Mouse (Mus musculus): Measurements from ENCODE around the gene Nup62. TPM values are rescaled to one million over a fixed set of nuclear protein-coding genes. Genes with fewer than 3 reads are reported as not detected.

Nup62 gene
- polyA plus RNA-seq, 1 experiment = 102 TPM

DNA sequence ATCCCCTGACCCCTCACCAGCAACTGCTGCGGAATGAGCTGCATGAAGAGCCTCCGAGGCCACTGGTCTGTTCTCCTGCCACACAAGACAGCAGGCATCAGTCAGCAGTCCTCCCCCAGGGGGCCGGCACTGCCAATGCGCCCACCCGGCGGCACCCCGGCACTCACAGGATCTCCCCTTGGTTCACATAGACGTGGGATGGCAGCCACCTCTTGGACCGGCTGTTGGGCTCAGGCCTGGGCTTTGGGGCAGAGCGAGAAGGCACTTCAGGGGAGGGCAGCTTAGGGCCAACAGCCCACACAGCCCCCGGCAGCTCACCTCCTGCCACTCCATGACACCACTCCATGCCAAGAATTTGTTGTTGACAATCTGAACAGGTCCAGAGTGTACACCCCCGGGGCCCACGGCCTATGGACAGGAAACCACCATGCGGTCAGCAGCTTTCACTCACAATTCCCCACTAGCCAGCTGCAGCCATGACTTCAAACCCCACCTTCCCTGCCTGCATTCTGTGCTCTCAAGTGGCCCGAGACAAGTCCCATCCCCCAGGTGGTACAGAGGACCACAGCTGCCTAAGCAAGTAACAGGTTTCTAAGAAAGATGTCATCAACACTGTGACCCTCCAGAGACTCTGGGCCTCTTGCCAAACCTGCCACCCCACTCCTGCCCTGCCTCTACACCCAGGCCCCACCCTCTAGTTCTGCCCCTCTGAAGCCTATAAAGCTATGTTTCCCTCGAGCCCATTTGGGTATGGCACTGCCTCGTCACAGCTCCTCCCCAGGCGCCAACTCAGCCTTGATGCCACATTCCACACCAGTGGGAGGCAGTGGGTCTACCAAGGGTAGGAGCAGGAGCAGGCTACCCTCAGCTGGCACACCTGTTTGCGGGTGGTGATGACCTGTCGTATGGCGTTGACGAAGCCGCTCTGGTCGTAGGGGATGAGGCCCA lies 49.0 kb downstream of the Nup62 start:
- H3ac ChIP-seq (ENCODE audit: control insufficient read depth, insufficient read length, low read depth) = peak overlapping the region; percentile 12
- peaks cover 35% of the 10 kb centered on the region for H3K79me3 ChIP-seq (ENCODE audit: low read depth)
- TF ChIP-seq MYOG (IDR thresholded peaks at IDR 0.05; ENCODE audit: control insufficient read depth, extremely low read depth, insufficient read length) = no peak
- TF ChIP-seq CEBPB (IDR thresholded peaks at IDR 0.05; ENCODE audit: low read depth) = no peak
- TF ChIP-seq USF1 (IDR thresholded peaks at IDR 0.05; ENCODE audit: low read depth) = no peak
- no peak for TF ChIP-seq MAX (IDR thresholded peaks at IDR 0.05)
- TF ChIP-seq FOSL1 (IDR thresholded peaks at IDR 0.05; ENCODE audit: insufficient read depth, low read length, poor library complexity, severe bottlenecking) = no peak
- no peak for TF ChIP-seq MYOD1 (IDR thresholded peaks at IDR 0.05; ENCODE audit: control insufficient read depth, insufficient read length, low read depth)
- TF ChIP-seq CTCF (IDR thresholded peaks at IDR 0.05; ENCODE audit: control insufficient read depth, insufficient read depth, insufficient read length) = no peak
- peaks cover 25% of the 10 kb centered on the region for H3K36me3 ChIP-seq (ENCODE audit: control insufficient read depth, insufficient read depth)
- H3K27me3 ChIP-seq (ENCODE audit: control insufficient read depth, insufficient read depth, insufficient read length) = no peaks in the 10 kb centered on the region
- H3K79me2 ChIP-seq (ENCODE audit: control insufficient read depth, insufficient read depth) = peaks cover 58% of the 10 kb centered on the region
- H3K4me3 ChIP-seq (ENCODE audit: insufficient read depth, poor library complexity, severe bottlenecking) = no peak overlapping the region

DNA sequence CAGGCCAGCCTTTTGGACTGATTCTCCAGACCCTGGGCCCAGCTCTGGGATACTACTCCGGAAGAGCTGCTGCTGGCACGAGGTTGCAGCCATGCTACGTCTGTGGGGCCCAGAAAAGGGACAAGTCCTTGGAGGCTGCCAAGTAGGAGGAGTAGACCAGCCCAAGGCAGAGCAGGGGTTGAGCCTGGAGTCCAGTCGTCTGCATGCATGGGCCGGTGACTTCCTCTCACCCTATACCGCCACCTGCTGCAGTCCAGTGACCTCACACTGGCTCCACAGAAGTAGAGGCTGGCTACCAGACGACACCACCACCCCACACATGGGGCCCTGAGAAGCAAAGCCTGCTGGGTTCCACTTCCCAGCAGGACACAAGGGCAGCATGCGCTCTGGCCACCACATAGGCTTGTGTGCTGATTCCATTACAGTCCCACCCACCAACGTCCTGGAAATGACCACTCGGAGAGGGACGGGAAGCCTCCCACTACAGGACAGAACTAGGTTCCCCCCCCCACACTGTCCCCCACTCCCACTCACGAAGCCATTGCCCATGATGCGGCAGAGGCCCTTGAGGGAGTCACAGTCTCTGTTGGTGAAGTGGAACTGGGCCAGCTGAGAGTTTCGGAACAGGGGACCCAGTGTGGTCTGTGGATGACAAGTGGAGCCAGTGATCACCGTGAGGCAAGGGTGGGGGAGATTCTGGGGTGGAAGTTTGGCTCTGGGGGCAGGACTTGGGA lies 50.6 kb downstream of the Nup62 start:
- peaks cover 25% of the 10 kb centered on the region for H3K36me3 ChIP-seq (ENCODE audit: control insufficient read depth, insufficient read depth)

DNA sequence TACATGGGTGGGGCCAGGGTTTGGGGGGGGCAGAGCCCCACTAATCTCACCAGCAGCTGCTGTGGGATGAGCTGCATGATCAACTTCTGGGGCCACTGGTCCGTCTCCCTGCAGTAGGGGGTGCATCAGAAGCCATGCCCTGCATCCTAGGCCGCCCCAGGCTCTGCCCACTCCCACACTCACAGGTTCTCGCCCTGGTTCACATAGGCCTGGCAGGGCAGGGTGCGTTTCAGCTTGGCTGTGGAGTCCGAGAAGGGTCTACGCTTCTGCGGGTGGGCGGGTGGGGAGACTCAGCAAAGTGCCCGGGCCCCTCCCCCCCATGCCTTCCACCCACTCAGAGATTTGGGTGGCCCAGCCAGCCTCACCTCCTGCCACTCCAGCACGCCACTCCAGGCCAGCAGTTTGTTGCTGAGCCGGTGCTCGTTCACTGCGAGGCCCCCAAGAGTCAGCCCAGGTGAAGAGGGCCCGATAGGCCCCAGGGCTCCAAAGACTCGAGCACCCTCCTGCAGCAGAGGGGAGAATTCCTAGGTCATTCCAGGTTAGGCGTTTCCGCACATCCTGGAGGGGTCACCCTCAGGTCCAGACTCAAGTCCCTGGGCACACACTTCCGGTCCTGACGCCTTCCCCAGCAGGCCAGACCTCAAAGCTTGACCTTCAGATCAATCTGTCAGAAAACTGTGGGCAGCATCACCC lies 51.3 kb downstream of the Nup62 start:
- no peak overlapping the region for H3K4me3 ChIP-seq (ENCODE audit: insufficient read depth, poor library complexity, severe bottlenecking)
- peaks cover 52% of the 10 kb centered on the region for H3K79me2 ChIP-seq (ENCODE audit: control insufficient read depth, insufficient read depth)
- H3ac ChIP-seq (ENCODE audit: control insufficient read depth, insufficient read length, low read depth) = no peak overlapping the region

More for the DNA sequence above, 50.6 kb downstream of the Nup62 start:
- Histone ChIP-seq H3K4me3 (ENCODE audit: insufficient read depth, poor library complexity, severe bottlenecking) (no peak overlapping the region), H3K27me3 (ENCODE audit: control insufficient read depth, insufficient read depth, insufficient read length) (no peaks in the 10 kb centered on the region), H3K79me2 (ENCODE audit: control insufficient read depth, insufficient read depth) (peaks cover 52% of the 10 kb centered on the region), H3ac (ENCODE audit: control insufficient read depth, insufficient read length, low read depth) (no peak overlapping the region), H3K79me3 (ENCODE audit: low read depth) (peaks cover 35% of the 10 kb centered on the region)
- TF ChIP-seq USF1 (IDR thresholded peaks at IDR 0.05; ENCODE audit: low read depth) = no peak
- TF ChIP-seq MYOD1 (IDR thresholded peaks at IDR 0.05; ENCODE audit: control insufficient read depth, insufficient read length, low read depth) = no peak
- TF ChIP-seq FOSL1 (IDR thresholded peaks at IDR 0.05; ENCODE audit: insufficient read depth, low read length, poor library complexity, severe bottlenecking) = no peak
- TF ChIP-seq MYOG (IDR thresholded peaks at IDR 0.05; ENCODE audit: control insufficient read depth, extremely low read depth, insufficient read length) = no peak
- TF ChIP-seq CEBPB (IDR thresholded peaks at IDR 0.05; ENCODE audit: low read depth) = no peak
- TF ChIP-seq MAX (IDR thresholded peaks at IDR 0.05) = no peak
- no peak for TF ChIP-seq CTCF (IDR thresholded peaks at IDR 0.05; ENCODE audit: control insufficient read depth, insufficient read depth, insufficient read length)

DNA sequence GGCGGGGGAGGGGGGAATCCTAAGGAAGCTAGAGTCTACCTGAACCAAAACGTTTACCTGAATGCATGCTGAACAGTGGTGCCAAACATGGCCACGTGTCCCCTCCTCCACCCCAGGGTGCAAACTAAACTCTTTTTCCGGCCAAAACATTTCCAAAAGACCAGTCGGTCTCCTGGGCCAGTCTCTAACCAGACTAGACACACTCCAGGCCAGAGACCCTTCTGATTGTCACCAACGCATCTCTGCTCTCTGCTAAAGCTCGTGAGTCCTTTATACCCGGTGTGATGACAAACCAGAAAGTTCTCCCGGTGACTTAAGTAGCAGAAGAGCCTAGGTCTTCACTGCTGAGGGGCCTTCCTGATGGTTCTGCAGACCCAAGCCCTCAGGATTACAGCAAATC lies 51.9 kb downstream of the Nup62 start:
- Histone ChIP-seq H3K79me3 (ENCODE audit: low read depth) (peaks cover 35% of the 10 kb centered on the region), H3K36me3 (ENCODE audit: control insufficient read depth, insufficient read depth) (peaks cover 23% of the 10 kb centered on the region), H3K4me3 (ENCODE audit: insufficient read depth, poor library complexity, severe bottlenecking) (peak overlapping the region; percentile 78), H3K79me2 (ENCODE audit: control insufficient read depth, insufficient read depth) (peaks cover 52% of the 10 kb centered on the region), H3K27me3 (ENCODE audit: control insufficient read depth, insufficient read depth, insufficient read length) (no peaks in the 10 kb centered on the region), H3ac (ENCODE audit: control insufficient read depth, insufficient read length, low read depth) (peak overlapping the region; percentile 56)
- TF ChIP-seq CEBPB (IDR thresholded peaks at IDR 0.05; ENCODE audit: low read depth) = no peak
- TF ChIP-seq USF1 (IDR thresholded peaks at IDR 0.05; ENCODE audit: low read depth) = no peak
- TF ChIP-seq MYOG (IDR thresholded peaks at IDR 0.05; ENCODE audit: control insufficient read depth, extremely low read depth, insufficient read length) = no peak
- TF ChIP-seq FOSL1 (IDR thresholded peaks at IDR 0.05; ENCODE audit: insufficient read depth, low read length, poor library complexity, severe bottlenecking) = no peak
- TF ChIP-seq MYOD1 (IDR thresholded peaks at IDR 0.05; ENCODE audit: control insufficient read depth, insufficient read length, low read depth) = no peak
- TF ChIP-seq MAX (IDR thresholded peaks at IDR 0.05) = no peak
- no peak for TF ChIP-seq CTCF (IDR thresholded peaks at IDR 0.05; ENCODE audit: control insufficient read depth, insufficient read depth, insufficient read length)

More for the DNA sequence above, 51.3 kb downstream of the Nup62 start:
- H3K36me3 ChIP-seq (ENCODE audit: control insufficient read depth, insufficient read depth) = peaks cover 25% of the 10 kb centered on the region
- TF ChIP-seq MYOD1 (IDR thresholded peaks at IDR 0.05; ENCODE audit: control insufficient read depth, insufficient read length, low read depth) = no peak
- TF ChIP-seq MYOG (IDR thresholded peaks at IDR 0.05; ENCODE audit: control insufficient read depth, extremely low read depth, insufficient read length) = no peak
- no peak for TF ChIP-seq USF1 (IDR thresholded peaks at IDR 0.05; ENCODE audit: low read depth)
- TF ChIP-seq CTCF (IDR thresholded peaks at IDR 0.05; ENCODE audit: control insufficient read depth, insufficient read depth, insufficient read length) = no peak
- no peak for TF ChIP-seq MAX (IDR thresholded peaks at IDR 0.05)
- TF ChIP-seq CEBPB (IDR thresholded peaks at IDR 0.05; ENCODE audit: low read depth) = no peak
- no peak for TF ChIP-seq FOSL1 (IDR thresholded peaks at IDR 0.05; ENCODE audit: insufficient read depth, low read length, poor library complexity, severe bottlenecking)
- no peaks in the 10 kb centered on the region for H3K27me3 ChIP-seq (ENCODE audit: control insufficient read depth, insufficient read depth, insufficient read length)
- H3K79me3 ChIP-seq (ENCODE audit: low read depth) = peaks cover 35% of the 10 kb centered on the region

DNA sequence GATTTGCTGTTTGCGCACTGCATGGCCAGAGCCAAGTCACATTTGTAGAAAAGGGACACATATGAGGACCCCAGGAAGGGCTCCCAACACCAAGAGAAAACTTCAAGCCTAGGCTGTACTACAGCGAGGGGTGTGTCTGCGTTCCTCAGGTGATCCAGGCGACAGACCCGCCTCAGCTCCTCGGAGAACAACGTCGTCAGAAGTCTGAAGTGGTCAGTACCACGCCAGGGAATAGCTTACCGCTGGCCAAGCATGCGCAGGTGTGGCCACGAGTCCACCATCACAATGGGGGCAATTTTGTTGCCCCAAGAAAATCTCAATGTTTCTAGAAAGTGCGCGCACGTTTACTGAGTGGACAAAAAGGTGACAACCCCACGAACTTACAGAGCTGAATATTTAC lies 52.6 kb downstream of the Nup62 start:
- TF ChIP-seq CTCF (IDR thresholded peaks at IDR 0.05; ENCODE audit: control insufficient read depth, insufficient read depth, insufficient read length) (no peak), MYOD1 (IDR thresholded peaks at IDR 0.05; ENCODE audit: control insufficient read depth, insufficient read length, low read depth) (no peak), MAX (IDR thresholded peaks at IDR 0.05) (no peak), USF1 (IDR thresholded peaks at IDR 0.05; ENCODE audit: low read depth) (no peak), FOSL1 (IDR thresholded peaks at IDR 0.05; ENCODE audit: insufficient read depth, low read length, poor library complexity, severe bottlenecking) (no peak), CEBPB (IDR thresholded peaks at IDR 0.05; ENCODE audit: low read depth) (no peak), MYOG (IDR thresholded peaks at IDR 0.05; ENCODE audit: control insufficient read depth, extremely low read depth, insufficient read length) (no peak)
- H3K36me3 ChIP-seq (ENCODE audit: control insufficient read depth, insufficient read depth) = peaks cover 21% of the 10 kb centered on the region
- H3K4me3 ChIP-seq (ENCODE audit: insufficient read depth, poor library complexity, severe bottlenecking) = peak overlapping the region; percentile 78
- peaks cover 52% of the 10 kb centered on the region for H3K79me2 ChIP-seq (ENCODE audit: control insufficient read depth, insufficient read depth)
- H3K27me3 ChIP-seq (ENCODE audit: control insufficient read depth, insufficient read depth, insufficient read length) = no peaks in the 10 kb centered on the region
- peaks cover 35% of the 10 kb centered on the region for H3K79me3 ChIP-seq (ENCODE audit: low read depth)
- H3ac ChIP-seq (ENCODE audit: control insufficient read depth, insufficient read length, low read depth) = peak overlapping the region; percentile 57
